Mouse (Mus musculus): ENCODE results near the gene Nav2. TPM values are rescaled to one million over a fixed set of nuclear protein-coding genes. Genes with fewer than 3 reads are reported as not detected.

The Nav2 gene
- total and polyA plus RNA-seq, 3 experiments, result under 0.01 TPM; not detected in 2

DNA sequence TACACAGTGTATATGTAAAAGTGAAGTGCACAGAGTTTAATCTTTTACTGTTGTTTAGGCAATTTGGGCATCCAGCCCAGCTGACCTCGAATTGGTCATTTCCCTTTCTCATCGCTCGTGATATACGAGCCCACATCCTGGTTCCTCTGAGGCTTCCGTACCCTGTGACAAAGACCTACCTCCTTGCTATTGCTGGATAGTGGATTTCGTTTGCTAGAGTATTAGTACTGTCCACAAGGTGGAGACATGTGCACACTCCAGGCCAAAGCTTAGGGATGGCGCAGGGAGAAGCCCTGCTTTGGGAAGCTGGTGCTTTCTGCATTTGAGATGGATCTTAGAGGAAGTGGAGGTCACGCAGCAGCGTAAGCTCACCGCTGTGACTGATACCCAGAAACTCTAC, 559.3 kb downstream of the Nav2 start:
- Histone ChIP-seq H3K27ac (ENCODE audit: insufficient read depth, low read depth) (no peak overlapping the region), H3K27me3 (replicated peaks) (peaks cover 6% of the 10 kb centered on the region), H3K4me3 (replicated peaks in 1 of 3; ENCODE audit: low read depth in 2 of 3, low read length in 2 of 3, poor library complexity in 1 of 3) (no peak overlapping the region), H3K9me3 (replicated peaks; ENCODE audit: low read length) (no peaks in the 10 kb centered on the region), H3K4me2 (ENCODE audit: insufficient read depth, low read depth, poor library complexity, severe bottlenecking) (no peak overlapping the region), H3K79me2 (replicated peaks; ENCODE audit: control insufficient read depth, extremely low read depth, insufficient read depth, poor library complexity, severe bottlenecking) (no peaks in the 10 kb centered on the region), H3K4me1 (ENCODE audit: control insufficient read depth in 1 of 2, insufficient read depth in 2 of 2) (peaks cover 0 to 8% of the 10 kb centered on the region in 2 experiments; a peak in 2 of 4 replicates), H3K9ac (ENCODE audit: insufficient read depth, low read depth) (no peak overlapping the region), H3K36me3 (replicated peaks in 1 of 2; ENCODE audit: control insufficient read depth in 1 of 2, insufficient read depth in 1 of 2, low read length in 1 of 2) (no peaks in the 10 kb centered on the region)
- DNase-seq (ENCODE audit: extremely low read depth), result no peak
- in situ Hi-C loops (cut with MboI; ENCODE audit: low pct_ligation_motif_present, low pct_unique_long_range_greater_than_20kb, low sequenced_read_pairs) (no loop called here), dilution Hi-C loops (cut with MboI; ENCODE audit: extremely low pct_ligation_motif_present, extremely low pct_unique_long_range_greater_than_20kb, low sequenced_read_pairs) (no loop called here)
- TF ChIP-seq CTCF (conservative IDR thresholded peaks at IDR 0.05 in 1 of 2, IDR thresholded peaks at IDR 0.05 in 1 of 2; ENCODE audit: low read depth in 2 of 2, low read length in 2 of 2), result peak in 1 of 2 experiments; percentile 42; a peak in 2 of 4 replicates
- no peak for TF ChIP-seq USF2 (conservative IDR thresholded peaks at IDR 0.05; ENCODE audit: low read depth, low read length)
- peak; percentile 12 for TF ChIP-seq RAD21 (IDR thresholded peaks at IDR 0.05; ENCODE audit: low read depth, low read length)

DNA sequence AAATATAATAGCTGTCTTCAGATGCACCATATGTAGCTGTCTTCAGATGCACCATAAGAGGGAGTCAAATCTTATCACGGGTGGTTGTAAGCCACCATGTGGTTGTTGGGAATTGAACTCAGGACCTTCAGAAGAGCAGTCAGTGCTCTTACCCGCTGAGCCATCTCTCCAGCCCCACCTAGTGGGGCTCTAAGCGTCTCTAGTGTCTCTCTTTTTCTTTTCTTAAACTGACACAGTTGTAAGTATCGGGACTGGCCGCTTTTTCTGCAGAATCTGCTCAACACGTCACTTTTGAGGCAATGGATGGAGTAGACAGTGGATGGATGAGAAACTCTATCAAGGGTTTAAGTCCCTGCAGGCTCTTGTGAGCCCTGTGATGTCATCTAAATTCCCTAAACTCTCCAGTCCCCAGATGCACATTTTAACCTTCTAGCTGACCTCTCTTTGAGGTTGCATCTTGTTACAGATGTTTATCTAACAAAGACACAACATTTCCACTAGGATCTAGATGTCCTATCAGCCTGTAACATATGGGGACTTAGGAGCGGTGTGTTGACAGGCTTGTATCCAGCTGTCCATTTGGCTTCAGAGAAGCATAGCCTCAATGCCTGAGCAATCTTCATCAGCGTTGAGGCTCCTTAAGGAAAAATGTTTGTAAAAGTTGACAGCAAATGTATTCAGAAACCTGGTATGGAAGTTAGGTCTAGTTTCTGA, 560.1 kb downstream of the Nav2 start:
- Histone ChIP-seq H3K36me3 (replicated peaks in 1 of 2; ENCODE audit: control insufficient read depth in 1 of 2, insufficient read depth in 1 of 2, low read length in 1 of 2) (no peaks in the 10 kb centered on the region), H3K9ac (ENCODE audit: insufficient read depth, low read depth) (no peak overlapping the region), H3K4me2 (ENCODE audit: insufficient read depth, low read depth, poor library complexity, severe bottlenecking) (no peak overlapping the region), H3K4me3 (replicated peaks in 1 of 3; ENCODE audit: low read depth in 2 of 3, low read length in 2 of 3, poor library complexity in 1 of 3) (no peak overlapping the region), H3K27me3 (replicated peaks) (peaks cover 6% of the 10 kb centered on the region), H3K27ac (ENCODE audit: insufficient read depth, low read depth) (no peak overlapping the region), H3K4me1 (ENCODE audit: control insufficient read depth in 1 of 2, insufficient read depth in 2 of 2) (peaks cover 0 to 3% of the 10 kb centered on the region in 2 experiments; a peak in 2 of 4 replicates), H3K79me2 (replicated peaks; ENCODE audit: control insufficient read depth, extremely low read depth, insufficient read depth, poor library complexity, severe bottlenecking) (no peaks in the 10 kb centered on the region), H3K9me3 (replicated peaks; ENCODE audit: low read length) (no peaks in the 10 kb centered on the region)
- no peak for DNase-seq (ENCODE audit: extremely low read depth)
- no peak for TF ChIP-seq SMC3 (IDR thresholded peaks at IDR 0.05; ENCODE audit: low read depth, low read length)
- TF ChIP-seq ELF1 (IDR thresholded peaks at IDR 0.05; ENCODE audit: low read depth, low read length), result peak; percentile 30; the same call in 1 of the 2 replicates
- no peak for TF ChIP-seq ZMIZ1 (IDR thresholded peaks at IDR 0.05; ENCODE audit: low read depth, low read length)
- no peak for TF ChIP-seq ZKSCAN1 (IDR thresholded peaks at IDR 0.05; ENCODE audit: borderline replicate concordance, low read depth, low read length)
- no peak for TF ChIP-seq MXI1 (IDR thresholded peaks at IDR 0.05; ENCODE audit: low read depth, low read length)
- no peak for TF ChIP-seq MYC (IDR thresholded peaks at IDR 0.05; ENCODE audit: low read depth, low read length)
- TF ChIP-seq KAT2A (IDR thresholded peaks at IDR 0.05; ENCODE audit: insufficient replicate concordance, low read length), result no peak
- TF ChIP-seq TBP (conservative IDR thresholded peaks at IDR 0.05; ENCODE audit: low read depth, low read length), result peak; percentile 86
- no peak for TF ChIP-seq NELFE (IDR thresholded peaks at IDR 0.05; ENCODE audit: low read depth, low read length)
- dilution Hi-C loops (cut with MboI; ENCODE audit: extremely low pct_ligation_motif_present, extremely low pct_unique_long_range_greater_than_20kb, low sequenced_read_pairs) (no loop called here), in situ Hi-C loops (cut with MboI; ENCODE audit: low pct_ligation_motif_present, low pct_unique_long_range_greater_than_20kb, low sequenced_read_pairs) (no loop called here)

DNA sequence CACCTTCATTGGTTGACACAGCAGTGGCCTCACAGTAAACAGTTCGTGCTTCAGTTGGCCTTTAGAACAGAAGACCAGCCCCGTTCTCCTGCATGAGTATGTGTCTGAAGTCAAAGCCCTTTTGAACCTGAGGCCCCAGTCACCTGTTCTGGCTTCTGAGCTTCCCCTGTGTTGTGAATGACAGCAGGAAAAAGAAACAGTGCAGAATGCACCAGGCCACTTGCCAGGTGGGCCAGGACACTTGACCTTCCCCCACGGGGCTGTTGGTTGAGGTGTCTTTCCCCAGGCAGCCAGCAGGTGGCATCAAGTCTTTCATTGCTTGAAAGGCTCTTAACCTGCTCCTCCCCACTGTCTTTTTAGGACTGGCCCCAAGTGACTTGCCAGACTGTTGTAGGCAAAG, 562.8 kb downstream of the Nav2 start:
- Histone ChIP-seq H3K36me3 (replicated peaks in 1 of 2; ENCODE audit: control insufficient read depth in 1 of 2, insufficient read depth in 1 of 2, low read length in 1 of 2) (no peaks in the 10 kb centered on the region), H3K9me3 (replicated peaks; ENCODE audit: low read length) (no peaks in the 10 kb centered on the region), H3K27me3 (replicated peaks) (peaks cover 6% of the 10 kb centered on the region), H3K4me1 (ENCODE audit: control insufficient read depth in 1 of 2, insufficient read depth in 2 of 2) (peaks cover 0 to 3% of the 10 kb centered on the region in 2 experiments; a peak in 2 of 4 replicates), H3K27ac (ENCODE audit: insufficient read depth, low read depth) (no peak overlapping the region), H3K4me3 (replicated peaks in 1 of 3; ENCODE audit: low read depth in 2 of 3, low read length in 2 of 3, poor library complexity in 1 of 3) (no peak overlapping the region), H3K79me2 (replicated peaks; ENCODE audit: control insufficient read depth, extremely low read depth, insufficient read depth, poor library complexity, severe bottlenecking) (no peaks in the 10 kb centered on the region), H3K4me2 (ENCODE audit: insufficient read depth, low read depth, poor library complexity, severe bottlenecking) (no peak overlapping the region), H3K9ac (ENCODE audit: insufficient read depth, low read depth) (no peak overlapping the region)
- DNase-seq (ENCODE audit: extremely low read depth), result no peak
- peak; percentile 16 for TF ChIP-seq RAD21 (IDR thresholded peaks at IDR 0.05; ENCODE audit: low read depth, low read length)
- no peak for TF ChIP-seq TBP (conservative IDR thresholded peaks at IDR 0.05; ENCODE audit: low read depth, low read length)
- TF ChIP-seq POLR2A (IDR thresholded peaks at IDR 0.05; ENCODE audit: low read depth, low read length), result no peak
- TF ChIP-seq MAFK (IDR thresholded peaks at IDR 0.05; ENCODE audit: insufficient replicate concordance, low read length), result no peak
- no peak for TF ChIP-seq E2F4 (IDR thresholded peaks at IDR 0.05; ENCODE audit: insufficient replicate concordance, low read depth, low read length)
- no peak for TF ChIP-seq MAX (IDR thresholded peaks at IDR 0.05; ENCODE audit: low read length)
- peak; percentile 57 for TF ChIP-seq SMC3 (IDR thresholded peaks at IDR 0.05; ENCODE audit: low read depth, low read length)
- TF ChIP-seq PAX5 (IDR thresholded peaks at IDR 0.05; ENCODE audit: low read length), result no peak
- TF ChIP-seq JUND (conservative IDR thresholded peaks at IDR 0.05; ENCODE audit: low read depth, low read length), result no peak
- no peak for TF ChIP-seq UBTF (IDR thresholded peaks at IDR 0.05; ENCODE audit: low read depth, low read length)
- TF ChIP-seq CTCF (conservative IDR thresholded peaks at IDR 0.05 in 1 of 2, IDR thresholded peaks at IDR 0.05 in 1 of 2; ENCODE audit: low read depth in 2 of 2, low read length in 2 of 2), result peak; percentile 48 to 64
- no peak for TF ChIP-seq RCOR1 (conservative IDR thresholded peaks at IDR 0.05; ENCODE audit: low read depth, low read length)
- dilution Hi-C loops (cut with MboI; ENCODE audit: extremely low pct_ligation_motif_present, extremely low pct_unique_long_range_greater_than_20kb, low sequenced_read_pairs), result no loop called here
- in situ Hi-C loops (cut with MboI; ENCODE audit: low pct_ligation_motif_present, low pct_unique_long_range_greater_than_20kb, low sequenced_read_pairs), result loop anchor here (10.0 kb wide), 2 partner anchors 134 to 284 kb away; partner anchors contain the start of gene Htatip2
